Mouse (Mus musculus) olfactory bulb, adult 2 months (tissue): ENCODE results near the gene Supt6.

ENCODE experiments used
- CTCF ChIP-seq: fragments of 200-500 bp; IDR thresholded peaks from 2 replicates; pipeline ENCODE4 v1.5.1; 2012; ENCODE audit warnings: low read depth, mild to moderate bottlenecking, low read length, moderate library complexity; ENCODE audit not compliant: insufficient read depth
- POLR2A ChIP-seq: fragments of 200-500 bp; IDR thresholded peaks from 2 replicates; pipeline ENCODE4 v1.6.1; 2012; ENCODE audit warnings: mild to moderate bottlenecking, low read depth, low read length, moderate library complexity; ENCODE audit not compliant: insufficient read depth

DNA sequence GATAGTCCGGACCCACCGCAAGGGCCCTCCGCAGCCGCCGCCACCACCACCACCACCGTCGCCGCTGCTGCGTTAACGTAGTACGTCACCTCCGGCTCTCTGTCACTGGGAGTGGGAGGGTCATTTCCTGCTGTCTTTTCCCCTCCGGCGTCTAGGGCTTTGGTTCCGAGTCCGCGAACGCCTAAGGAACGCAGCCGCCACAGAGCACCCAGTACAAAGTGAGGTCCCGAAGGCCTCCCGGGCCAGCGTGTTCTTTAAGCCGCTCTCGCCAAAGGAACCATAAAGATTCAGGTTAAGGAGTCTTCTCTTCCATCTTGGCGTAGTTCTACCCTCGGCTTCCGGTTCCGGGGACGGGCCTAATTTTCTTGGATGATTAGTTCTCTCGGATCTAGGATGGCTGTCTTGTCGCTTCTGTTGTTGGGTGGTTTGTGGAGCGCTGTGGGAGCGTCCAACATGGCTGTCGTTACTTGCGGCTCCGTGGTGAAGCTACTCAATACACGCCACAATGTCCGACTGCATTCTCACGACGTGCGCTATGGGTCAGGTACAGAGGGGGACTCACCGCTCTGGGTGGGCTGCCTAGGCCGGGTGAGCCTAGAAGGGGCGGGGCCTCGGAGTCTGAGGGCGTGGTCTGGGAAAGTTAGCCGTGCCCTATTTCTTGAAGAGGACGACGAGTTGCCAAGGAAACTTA lies at the start of gene Supt6, which contains the start of gene Sdf2:
- TF ChIP-seq POLR2A (peak; percentile 55), CTCF (0 out of 2 replicates have a peak, but pooled peaks have one; percentile 5)
